Mouse (Mus musculus): ENCODE data around the gene Gm4778.

GRCm38 (mm10) chr3:94311376-94311775 is 47.5 kb downstream of the Gm4778 start:
- TF ChIP-seq CTCF (conservative IDR thresholded peaks at IDR 0.05; ENCODE audit: insufficient read depth, insufficient read length, low read depth, low read length) (no peak), POLR2A (IDR thresholded peaks at IDR 0.05; ENCODE audit: low read depth, low read length) (no peak)

Measured in kidney, adult 2 months (tissue).